ENCODE assay signal across 11 mouse cellular contexts in the genomic region with DNA sequence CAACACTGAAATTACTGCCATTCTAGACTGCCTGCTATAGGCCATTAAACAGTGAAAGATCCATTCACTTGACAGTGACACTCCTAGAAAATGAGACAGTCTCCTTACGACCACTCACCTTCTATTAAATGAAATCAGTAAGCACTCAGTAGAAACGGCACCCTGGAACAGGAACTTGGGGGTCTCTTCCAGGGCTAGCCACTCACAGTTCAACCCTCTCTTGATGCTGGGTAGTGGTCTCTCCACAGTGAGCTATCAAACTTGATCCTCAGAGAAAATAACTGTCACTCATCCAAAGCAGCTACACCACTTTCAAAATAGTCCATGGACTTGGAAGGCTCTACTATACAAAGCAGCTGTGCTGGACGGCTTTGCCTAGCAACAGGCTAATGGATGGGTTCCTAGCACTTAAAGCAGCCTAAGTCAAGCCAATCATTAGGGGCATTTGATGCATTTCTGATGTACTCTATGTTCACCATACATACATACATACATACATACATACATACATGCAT. TPM values are rescaled to one million over a fixed set of nuclear protein-coding genes. Genes with fewer than 3 reads are reported as not detected.
A peak's percentile ranks its signal among the peaks of the same experiment; 100 is the strongest.
DNase-seq lines count a peak whose midpoint lies in the region; ATAC-seq and TF ChIP-seq lines count a peak whose summit lies in the region.
"Had no signal": no experiment of that assay in that cellular context is flagged by ENCODE, and none has a peak within 500 bp of the region (broad histone marks: within the 10 kb centered on the region; RNA-seq: fewer than 3 reads in every experiment).

No protein-coding gene starts in this region.

- WGBS in lung, embryonic 16.5 days = 63% methylated on average over 3 of the region's 3 CpGs
- 61% methylated on average over 3 of the region's 3 CpGs for WGBS in lung, adult 2 months
- WGBS in heart, postnatal 0 days = 68% methylated on average over 3 of the region's 3 CpGs
- WGBS in stomach, embryonic 16.5 days = 53% methylated on average over 3 of the region's 3 CpGs

- TF ChIP-seq EP300 in heart, postnatal 0 days (IDR thresholded peaks at IDR 0.05; ENCODE audit: low read depth) = no peak

- 0 out of 2 replicates have a peak, but pooled peaks cover 7% of the 10 kb centered on the region for H3K36me3 ChIP-seq in lung, embryonic 16.5 days (ENCODE audit: control insufficient read depth, insufficient read depth, low read length)
- H3K36me3 ChIP-seq in heart, postnatal 0 days (replicated peaks; ENCODE audit: control insufficient read depth, insufficient read depth, low read length) = peaks cover 27% of the 10 kb centered on the region
- H3K36me3 ChIP-seq in stomach, embryonic 16.5 days (ENCODE audit: control insufficient read depth, insufficient read depth, low read length) = 0 out of 2 replicates have a peak, but pooled peaks cover 4% of the 10 kb centered on the region

- peak overlapping the region; percentile 56 for H3K27ac ChIP-seq in lung, embryonic 16.5 days (ENCODE audit: low read length)
- H3K27ac ChIP-seq in heart, postnatal 0 days (ENCODE audit: low read depth) = peak overlapping the region; percentile 63
- peak overlapping the region; percentile 88 for H3K27ac ChIP-seq in stomach, embryonic 16.5 days (ENCODE audit: low read length)

- H3K27me3 ChIP-seq in lung, embryonic 16.5 days (ENCODE audit: control insufficient read depth, insufficient read depth, low read depth, low read length) = no peaks in the 10 kb centered on the region
- H3K27me3 ChIP-seq in heart, postnatal 0 days (ENCODE audit: control insufficient read depth, insufficient read depth, low read length) = no peaks in the 10 kb centered on the region
- H3K27me3 ChIP-seq in stomach, embryonic 16.5 days (ENCODE audit: control insufficient read depth, insufficient read depth, low read length) = no peaks in the 10 kb centered on the region

- H3K4me1 ChIP-seq in lung, embryonic 16.5 days (replicated peaks; ENCODE audit: control insufficient read depth, insufficient read depth, low read length) = peaks cover 15% of the 10 kb centered on the region
- no peaks in the 10 kb centered on the region for H3K4me1 ChIP-seq in lung, adult 2 months (ENCODE audit: control insufficient read depth, insufficient read depth, low read length)
- no peaks in the 10 kb centered on the region for H3K4me1 ChIP-seq in heart, postnatal 0 days (ENCODE audit: control insufficient read depth, insufficient read depth)
- H3K4me1 ChIP-seq in stomach, embryonic 16.5 days (ENCODE audit: control insufficient read depth, insufficient read depth, low read length) = peaks cover 7% of the 10 kb centered on the region

- no peak for TF ChIP-seq CTCF in lung, adult 2 months (IDR thresholded peaks at IDR 0.05; ENCODE audit: insufficient read depth, low read length)
- no peak for TF ChIP-seq CTCF in heart, postnatal 0 days (IDR thresholded peaks at IDR 0.05; ENCODE audit: low read depth)

- intact Hi-C loops in heart, postnatal 25 days (cut with DNase I) = no loop called here

- H3K4me3 ChIP-seq in lung, embryonic 16.5 days (ENCODE audit: low read length) = no peak overlapping the region
- no peak overlapping the region for H3K4me3 ChIP-seq in lung, adult 2 months (replicated peaks; ENCODE audit: extremely low read depth, low read depth, low read length)
- H3K4me3 ChIP-seq in heart, postnatal 0 days (ENCODE audit: low read depth, low read length) = no peak overlapping the region
- no peak overlapping the region for H3K4me3 ChIP-seq in stomach, embryonic 16.5 days (replicated peaks; ENCODE audit: low read length)

- TF ChIP-seq POLR2A in lung, adult 2 months (IDR thresholded peaks at IDR 0.05; ENCODE audit: borderline replicate concordance, extremely low read depth, low read depth, low read length) = no peak

- no peaks in the 10 kb centered on the region for H3K9me3 ChIP-seq in lung, embryonic 16.5 days (ENCODE audit: control insufficient read depth, low read length)
- H3K9me3 ChIP-seq in heart, postnatal 0 days (replicated peaks; ENCODE audit: control insufficient read depth, low read length) = no peaks in the 10 kb centered on the region
- no peaks in the 10 kb centered on the region for H3K9me3 ChIP-seq in stomach, embryonic 16.5 days (replicated peaks; ENCODE audit: control insufficient read depth, low read length)

- DNase-seq in heart, adult 18-20 months = peak; percentile 48 to 51
- no peak for DNase-seq in heart, postnatal 25 days (ENCODE audit: low spot score)
- no peak for DNase-seq in lung, adult 2 months
- DNase-seq in heart, postnatal 0 days (ENCODE audit: low spot score) = no peak
- no peak for DNase-seq in MN1 (ENCODE audit: low spot score)
- no peak for DNase-seq in adrenal gland, postnatal 4 days (ENCODE audit: low spot score in 2 of 2)
- DNase-seq: adrenal gland, adult 8-10 months; lung, postnatal 36 days; right cerebral cortex, postnatal 25 days had no signal

- no peak overlapping the region for H3K9ac ChIP-seq in lung, embryonic 16.5 days (ENCODE audit: low read length)
- H3K9ac ChIP-seq in heart, postnatal 0 days (replicated peaks; ENCODE audit: low read depth, low read length) = no peak overlapping the region
- no peak overlapping the region for H3K9ac ChIP-seq in stomach, embryonic 16.5 days (ENCODE audit: low read length)

- no peak overlapping the region for H3K4me2 ChIP-seq in lung, embryonic 16.5 days (ENCODE audit: low read depth, low read length)
- H3K4me2 ChIP-seq in heart, postnatal 0 days (ENCODE audit: low read depth, low read length) = no peak overlapping the region
- no peak overlapping the region for H3K4me2 ChIP-seq in stomach, embryonic 16.5 days (ENCODE audit: low read depth, low read length)

- 0 out of 2 replicates have a peak, but pooled peaks have one; percentile 24 for ATAC-seq in lung, embryonic 16.5 days (ENCODE audit: low read depth)
- no peak for ATAC-seq in heart, postnatal 0 days (ENCODE audit: insufficient read depth, low read depth)
- peak; percentile 23; the same call in 1 of the 2 replicates for ATAC-seq in stomach, embryonic 16.5 days (ENCODE audit: insufficient read depth, low FRiP score)

RNA-seq across cellular contexts. Expression of a gene that starts 30.4 kb away (rescaled TPM):
- total RNA-seq in heart, adult 18-20 months (2021) = 10 to 100 TPM; 34.2 to 35.5 TPM
- 10 to 100 TPM; 33.3 to 38.3 TPM for total RNA-seq in heart, postnatal 25 days (2021)
- polyA plus RNA-seq in lung, embryonic 16.5 days (2015; fragmentation: Nextera tagmentation; extraction: Ambion mirVana) = 47.7 and 47.9 TPM in 2 replicates
- 10.6 and 15.2 TPM in 2 replicates for polyA plus RNA-seq in lung, adult 2 months (2012; rRNA removed)
- total RNA-seq in heart, postnatal 0 days (2014; rRNA removed; ENCODE audit: low replicate concordance) = 23.8 and 24.3 TPM in 2 replicates
- 24.5 and 24.6 TPM in 2 replicates for polyA plus RNA-seq in heart, postnatal 0 days (2015; fragmentation: Nextera tagmentation; extraction: Ambion mirVana)
- 33.8 and 35.1 TPM in 2 replicates for polyA plus RNA-seq in stomach, embryonic 16.5 days (2015; fragmentation: Nextera tagmentation; extraction: Ambion mirVana)
- 10 to 100 TPM; 46.0 to 50.6 TPM for total RNA-seq in adrenal gland, postnatal 4 days (2021)

Comparison
In these comparisons a context has a peak if more than half of its experiments do, and no peak if none do; other contexts are left out.
1. DNase-seq: peak in heart, adult 18-20 months (2 of 2); none in heart, postnatal 25 days (single experiment), lung, adult 2 months (single experiment), heart, postnatal 0 days (single experiment), MN1 (single experiment) and adrenal gland, postnatal 4 days (0 of 2).
2. Peak in every context shown above with its lines, with median percentiles within 50 percentile points of each other: H3K27ac ChIP-seq.